Mouse (Mus musculus) forebrain, embryonic 15.5 days (tissue): ENCODE measurements around the gene Stk10. TPM values are rescaled to one million over a fixed set of nuclear protein-coding genes. Genes with fewer than 3 reads are reported as not detected.
A peak's percentile ranks its signal among the peaks of the same experiment; 100 is the strongest.

Experiments used
- ATAC-seq: fragments of 200-750 bp; cut with Nextera tagmentation; replicated peaks from 2 replicates; pipeline ENCODE4 v1.8.0; 2017; ENCODE audit warnings: mild to moderate bottlenecking, moderate TSS enrichment, moderate library complexity
- H3K27ac ChIP-seq: fragments of 300-500 bp; sonication (generic); replicated peaks from 2 replicates; pipeline ENCODE4 v1.5.1; 2015; ENCODE audit warnings: mild to moderate bottlenecking, inconsistent platforms
- H3K27me3 ChIP-seq: fragments of 300-500 bp; sonication (generic); 2 replicates; pipeline ENCODE4 v1.6.1; 2015; ENCODE audit warnings: inconsistent platforms
- H3K36me3 ChIP-seq: fragments of 300-500 bp; sonication (generic); 2 replicates; pipeline ENCODE4 v1.6.1; 2015; ENCODE audit warnings: mild to moderate bottlenecking, inconsistent platforms
- H3K4me1 ChIP-seq: fragments of 300-500 bp; sonication (generic); 2 replicates; pipeline ENCODE4 v1.6.1; 2015; ENCODE audit warnings: inconsistent platforms
- H3K4me2 ChIP-seq: fragments of 300-500 bp; sonication (generic); replicated peaks from 2 replicates; pipeline ENCODE4 v1.6.1; 2015; ENCODE audit warnings: mild to moderate bottlenecking, inconsistent platforms
- H3K4me3 ChIP-seq: fragments of 300-500 bp; sonication (generic); 2 replicates; pipeline ENCODE4 v1.5.1; 2015; ENCODE audit warnings: mild to moderate bottlenecking, inconsistent platforms
- H3K9ac ChIP-seq: fragments of 300-500 bp; sonication (generic); replicated peaks from 2 replicates; pipeline ENCODE4 v1.6.1; 2015; ENCODE audit warnings: mild to moderate bottlenecking, inconsistent platforms
- H3K9me3 ChIP-seq: fragments of 300-500 bp; sonication (generic); 2 replicates; pipeline ENCODE4 v1.6.1; 2016; ENCODE audit warnings: inconsistent platforms
- WGBS: fragments of 180-500 bp; shearing (Covaris S2); methylation state at CpG from one replicate; pipeline ENCODE4 v1.1.7; 2015; ENCODE audit warnings: mixed read lengths; 5-methylcytosine and 5-hydroxymethylcytosine counted together
- polyA plus RNA-seq: library from polyadenylated mRNA; unstranded; fragments of >200 nt; fragmentation: Nextera tagmentation; extraction: Ambion mirVana; gene quantifications from 2 replicates; pipeline ENCODE4 v1.2.1, GENCODE M21; 2015

Stk10 gene
- polyA plus RNA-seq, 1 experiment from 2014 or later = 2.1 TPM

DNA sequence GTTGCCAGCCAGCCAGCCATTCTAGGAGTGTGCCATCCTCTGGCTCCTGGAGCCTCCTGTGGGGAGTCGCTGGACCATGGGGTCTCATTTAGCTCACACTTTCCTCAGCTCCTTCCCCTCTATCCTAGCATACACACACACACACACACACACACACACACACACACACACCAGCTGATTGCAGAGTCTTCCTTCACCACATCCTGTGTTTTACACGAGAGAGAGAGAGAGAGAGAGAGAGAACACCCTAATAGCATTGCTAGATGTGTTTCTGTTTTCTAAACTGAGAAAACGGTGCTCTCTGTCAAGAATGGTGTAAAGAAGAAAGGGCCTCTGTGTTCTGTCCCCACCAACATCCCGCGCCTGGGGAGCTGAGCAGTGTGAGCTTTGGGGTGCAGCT lies 49.7 kb downstream of the Stk10 start:
- Histone ChIP-seq H3K4me3 (no peak overlapping the region), H3K36me3 (no peaks in the 10 kb centered on the region), H3K4me1 (no peaks in the 10 kb centered on the region), H3K4me2 (no peak overlapping the region), H3K27ac (no peak overlapping the region), H3K9ac (no peak overlapping the region), H3K9me3 (no peaks in the 10 kb centered on the region), H3K27me3 (no peaks in the 10 kb centered on the region)
- 67% methylated on average over 5 of the region's 5 CpGs for WGBS
- no peak for ATAC-seq

DNA sequence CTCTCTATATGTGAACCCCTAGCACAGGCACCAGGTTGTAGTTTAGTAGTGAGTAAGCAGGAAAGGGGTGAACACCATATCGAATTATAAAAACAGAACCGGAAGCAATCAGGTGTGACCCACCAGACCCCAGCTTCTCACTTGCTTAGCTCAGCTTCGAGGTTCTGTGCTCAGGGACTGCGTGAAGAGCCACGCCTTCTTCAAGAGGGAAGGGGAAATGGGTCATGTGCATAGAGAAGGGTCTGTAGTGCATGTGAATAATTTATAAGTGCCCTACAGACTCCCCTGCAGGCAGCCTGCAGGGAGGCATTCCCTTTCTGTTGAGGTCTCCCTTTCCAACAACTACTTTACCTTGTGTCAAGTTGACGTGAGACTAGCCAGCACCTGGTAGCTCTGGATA lies 52.9 kb downstream of the Stk10 start:
- Histone ChIP-seq H3K4me1 (no peaks in the 10 kb centered on the region), H3K27me3 (no peaks in the 10 kb centered on the region), H3K4me3 (no peak overlapping the region), H3K9ac (no peak overlapping the region), H3K36me3 (no peaks in the 10 kb centered on the region), H3K27ac (no peak overlapping the region), H3K4me2 (no peak overlapping the region), H3K9me3 (no peaks in the 10 kb centered on the region)
- WGBS = 77% methylated on average over 6 of the region's 6 CpGs
- ATAC-seq = no peak

DNA sequence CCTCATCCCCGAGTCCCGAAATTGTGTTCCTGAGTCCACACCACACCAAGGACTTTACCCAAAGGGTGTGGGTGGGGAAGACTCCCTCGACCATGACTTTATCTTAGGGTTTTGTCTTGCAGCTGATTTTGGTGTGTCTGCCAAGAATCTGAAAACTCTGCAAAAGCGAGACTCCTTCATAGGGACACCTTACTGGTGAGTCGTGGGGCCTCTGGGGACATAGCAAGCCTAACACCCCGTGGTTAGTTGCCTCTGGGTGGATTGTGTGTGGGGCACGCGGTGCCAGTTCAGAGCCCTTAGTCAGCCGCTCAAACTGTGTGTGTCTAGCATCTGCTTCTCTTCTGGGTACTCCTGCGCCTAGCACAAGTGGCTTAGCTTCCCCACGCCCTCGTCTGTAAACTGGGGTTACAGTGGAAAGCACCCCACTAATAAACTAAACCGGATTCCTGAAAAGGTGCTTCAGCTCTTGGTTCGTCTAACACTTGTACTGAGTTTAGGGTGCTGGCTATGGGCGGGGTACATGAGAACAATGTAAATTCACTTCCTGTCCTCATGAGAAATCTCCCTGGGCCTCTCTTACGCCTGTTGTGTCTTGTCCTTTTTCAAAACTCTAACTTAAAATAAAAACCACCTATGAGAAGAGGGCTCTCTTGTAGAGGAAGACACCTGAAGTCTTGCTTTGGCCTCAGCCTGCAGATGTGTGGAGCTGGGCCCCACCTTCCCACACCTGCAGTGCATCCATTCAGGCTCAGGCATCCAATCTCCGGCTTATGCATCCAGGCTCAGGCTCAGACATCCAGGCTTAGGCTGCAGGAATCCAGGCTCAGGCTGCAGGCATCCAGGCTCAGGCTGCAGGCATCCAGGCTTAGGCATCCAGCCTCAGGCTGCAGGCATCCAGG lies 54.3 kb downstream of the Stk10 start:
- Histone ChIP-seq H3K9ac (peak overlapping the region; percentile 36), H3K4me1 (peaks cover 14% of the 10 kb centered on the region), H3K27ac (no peak overlapping the region), H3K4me2 (no peak overlapping the region), H3K27me3 (no peaks in the 10 kb centered on the region), H3K4me3 (no peak overlapping the region), H3K9me3 (no peaks in the 10 kb centered on the region), H3K36me3 (no peaks in the 10 kb centered on the region)
- no peak for ATAC-seq
- WGBS = 71% methylated on average over 17 of the region's 17 CpGs

DNA sequence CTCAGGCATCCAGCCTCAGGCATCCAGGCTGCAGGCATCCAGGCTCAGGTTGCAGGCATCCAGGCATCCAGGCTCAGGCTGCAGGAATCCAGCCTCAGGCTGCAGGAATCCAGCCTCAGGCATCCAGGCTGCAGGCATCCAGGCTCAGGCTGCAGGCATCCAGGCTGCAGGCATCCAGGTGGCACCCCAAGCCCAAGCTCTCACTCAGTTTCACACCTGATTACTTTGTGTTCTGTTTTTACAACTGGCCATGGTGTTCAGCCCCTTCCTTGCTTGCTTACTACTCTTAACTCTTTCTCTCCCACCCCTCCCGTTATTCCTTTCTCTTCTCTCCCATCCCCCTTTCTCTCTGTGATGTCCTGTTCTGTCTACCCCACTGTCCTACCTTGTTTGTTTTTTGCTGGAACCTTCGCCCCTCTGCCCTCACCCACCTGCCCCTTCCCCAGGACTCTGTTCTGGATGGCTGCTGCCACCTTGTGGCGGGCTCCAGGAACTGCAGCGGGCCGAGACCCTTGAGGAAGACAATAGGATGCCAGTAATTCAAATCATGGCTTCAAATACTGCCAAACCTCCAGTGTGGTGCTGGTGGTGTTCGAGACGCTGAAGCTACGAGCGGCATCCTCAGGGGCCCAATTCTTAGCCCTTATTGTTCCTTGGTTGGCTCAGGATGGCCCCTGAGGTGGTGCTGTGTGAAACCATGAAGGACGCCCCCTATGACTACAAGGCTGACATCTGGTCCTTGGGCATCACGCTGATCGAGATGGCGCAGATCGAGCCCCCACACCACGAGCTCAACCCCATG lies 55.2 kb downstream of the Stk10 start:
- no peaks in the 10 kb centered on the region for H3K27me3 ChIP-seq
- peaks cover 15% of the 10 kb centered on the region for H3K4me1 ChIP-seq
- H3K4me2 ChIP-seq = no peak overlapping the region
- H3K27ac ChIP-seq = no peak overlapping the region
- peak; percentile 46 for ATAC-seq
- WGBS = 35% methylated on average over 15 of the region's 15 CpGs
- H3K36me3 ChIP-seq = no peaks in the 10 kb centered on the region
- peak overlapping the region; percentile 36 for H3K9ac ChIP-seq
- H3K9me3 ChIP-seq = no peaks in the 10 kb centered on the region
- H3K4me3 ChIP-seq = no peak overlapping the region

DNA sequence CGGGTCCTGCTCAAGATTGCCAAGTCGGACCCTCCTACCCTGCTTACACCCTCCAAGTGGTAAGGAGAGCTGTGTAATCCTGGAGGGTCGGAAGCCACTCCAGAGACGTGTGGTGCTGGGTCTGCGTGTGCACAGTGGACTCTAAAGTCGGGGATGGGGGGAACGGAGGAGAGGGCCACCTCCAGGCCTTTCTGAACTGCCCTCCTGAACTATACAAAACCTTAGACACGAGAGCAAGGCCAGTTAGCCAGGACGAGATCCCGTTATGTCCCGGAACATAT lies 55.7 kb downstream of the Stk10 start:
- H3K4me3 ChIP-seq = no peak overlapping the region
- H3K4me2 ChIP-seq = no peak overlapping the region
- no peaks in the 10 kb centered on the region for H3K36me3 ChIP-seq
- no peak overlapping the region for H3K9ac ChIP-seq
- H3K27ac ChIP-seq = no peak overlapping the region
- peaks cover 15% of the 10 kb centered on the region for H3K4me1 ChIP-seq
- ATAC-seq = peak; percentile 58
- 79% methylated on average over 11 of the region's 11 CpGs for WGBS
- no peaks in the 10 kb centered on the region for H3K27me3 ChIP-seq
- no peaks in the 10 kb centered on the region for H3K9me3 ChIP-seq

DNA sequence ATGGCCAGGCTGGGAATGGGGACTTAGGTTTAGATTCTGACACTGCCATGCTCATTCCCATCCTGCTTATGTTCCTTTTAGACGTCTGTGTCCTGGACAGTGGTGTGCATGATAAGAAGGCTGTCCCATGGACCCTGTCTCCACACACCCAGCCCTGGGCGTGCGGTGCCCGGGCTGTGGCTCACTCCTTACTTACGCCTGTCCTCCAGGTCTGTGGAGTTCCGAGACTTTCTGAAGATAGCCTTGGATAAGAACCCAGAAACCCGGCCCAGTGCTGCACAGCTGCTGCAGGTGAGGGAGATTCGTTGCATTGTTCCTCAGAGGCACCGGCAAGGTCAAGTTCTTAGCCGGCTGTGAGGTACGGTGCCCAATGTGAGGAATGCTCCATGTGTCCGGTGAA lies 56.1 kb downstream of the Stk10 start:
- H3K4me1 ChIP-seq = peaks cover 15% of the 10 kb centered on the region
- H3K27ac ChIP-seq = no peak overlapping the region
- no peaks in the 10 kb centered on the region for H3K36me3 ChIP-seq
- no peak overlapping the region for H3K9ac ChIP-seq
- no peak for ATAC-seq
- WGBS = 93% methylated on average over 12 of the region's 12 CpGs
- H3K9me3 ChIP-seq = no peaks in the 10 kb centered on the region
- no peak overlapping the region for H3K4me3 ChIP-seq
- H3K27me3 ChIP-seq = no peaks in the 10 kb centered on the region
- no peak overlapping the region for H3K4me2 ChIP-seq

DNA sequence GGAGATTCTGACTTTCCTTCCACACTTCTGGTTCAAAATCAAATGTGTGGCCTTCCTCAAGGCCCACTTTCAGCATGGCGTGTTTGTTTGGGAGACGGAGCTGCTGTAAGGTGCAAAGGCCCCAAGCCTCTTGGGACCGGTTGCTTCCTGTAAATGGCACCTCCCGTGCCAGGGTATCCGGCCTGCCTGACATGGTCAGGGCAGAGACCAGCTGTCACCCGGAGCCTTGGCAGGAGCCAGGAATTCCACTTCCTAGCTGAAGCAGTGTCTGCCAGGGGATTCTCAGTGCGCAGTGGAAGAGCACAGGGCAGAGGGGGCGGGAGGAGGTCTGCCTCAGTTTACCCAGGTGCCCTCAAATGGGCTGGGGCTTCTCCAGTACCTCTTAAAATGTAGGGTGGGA lies 56.7 kb downstream of the Stk10 start:
- no peak overlapping the region for H3K27ac ChIP-seq
- no peak for ATAC-seq
- H3K4me3 ChIP-seq = no peak overlapping the region
- H3K9me3 ChIP-seq = no peaks in the 10 kb centered on the region
- no peak overlapping the region for H3K4me2 ChIP-seq
- no peak overlapping the region for H3K9ac ChIP-seq
- H3K36me3 ChIP-seq = no peaks in the 10 kb centered on the region
- 87% methylated on average over 8 of the region's 8 CpGs for WGBS
- no peaks in the 10 kb centered on the region for H3K27me3 ChIP-seq
- peaks cover 15% of the 10 kb centered on the region for H3K4me1 ChIP-seq

DNA sequence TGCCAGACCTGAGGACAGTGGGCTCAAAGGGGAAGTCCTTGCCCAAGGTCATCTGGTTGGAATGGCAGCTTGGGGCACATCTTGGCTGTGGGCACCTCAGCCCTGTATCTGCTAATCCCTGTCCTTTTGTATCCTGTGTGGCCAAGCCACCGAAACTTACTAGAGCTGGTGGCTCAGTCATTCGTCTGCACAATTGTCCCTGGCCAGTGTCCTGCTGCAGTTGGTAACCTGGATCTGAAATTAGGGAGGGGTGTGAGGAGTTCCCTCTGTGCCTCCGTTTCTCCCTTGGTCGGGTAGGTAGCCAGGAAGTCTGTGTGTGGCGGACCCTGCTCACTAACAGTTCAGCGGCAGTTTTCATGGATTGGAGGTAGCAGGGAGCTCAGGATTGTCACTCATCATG lies 57.1 kb downstream of the Stk10 start:
- WGBS = 82% methylated on average over 6 of the region's 6 CpGs
- H3K27ac ChIP-seq = no peak overlapping the region

DNA sequence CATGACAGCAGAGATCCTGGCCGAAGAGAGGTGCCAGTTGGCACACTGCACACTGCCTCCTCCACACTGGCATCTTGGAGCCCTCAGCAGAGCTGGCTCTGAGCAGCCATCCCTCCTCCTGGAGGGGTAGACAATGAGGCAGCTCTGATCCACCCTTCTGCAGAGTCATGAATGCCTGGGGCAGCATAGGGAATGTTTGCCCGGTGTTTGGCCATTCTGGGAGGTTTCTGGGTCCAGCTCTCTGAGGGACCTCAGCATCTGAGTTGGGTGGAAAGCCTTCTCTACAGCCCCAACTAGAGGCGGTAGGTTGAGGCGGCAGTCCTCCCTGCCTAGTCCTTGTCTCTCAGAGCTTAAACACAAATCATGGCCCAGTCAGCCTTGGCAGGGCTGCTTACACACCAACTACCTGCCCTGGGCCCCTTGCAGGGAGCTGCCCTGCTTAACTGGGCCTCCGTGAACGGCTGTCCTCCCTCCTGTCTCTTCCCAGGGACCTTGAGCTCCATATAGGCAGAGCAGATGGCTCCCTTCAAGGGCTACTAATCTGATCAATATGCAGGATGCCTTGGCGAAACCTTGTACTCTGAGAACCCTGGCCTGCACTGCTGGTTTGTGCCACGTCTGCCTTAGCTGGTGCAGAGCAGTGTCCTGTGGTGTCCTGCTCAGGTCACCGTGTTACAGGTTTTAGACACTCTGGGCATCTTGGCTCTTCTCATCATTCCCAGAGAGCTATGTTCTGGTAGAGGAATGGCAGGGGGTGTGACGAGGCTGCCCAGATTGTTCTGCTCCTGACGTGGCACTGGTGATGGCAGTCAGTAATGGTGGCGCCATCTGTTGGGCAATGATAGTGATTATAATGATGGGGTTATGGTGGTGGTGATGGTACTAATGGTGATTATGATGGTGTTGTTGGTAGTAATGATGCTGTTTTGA lies 59.1 kb downstream of the Stk10 start:
- no peak overlapping the region for H3K4me2 ChIP-seq
- WGBS = 53% methylated on average over 12 of the region's 12 CpGs
- H3K9ac ChIP-seq = no peak overlapping the region
- H3K27me3 ChIP-seq = no peaks in the 10 kb centered on the region
- peak overlapping the region; percentile 78 for H3K27ac ChIP-seq
- H3K9me3 ChIP-seq = no peaks in the 10 kb centered on the region
- H3K4me1 ChIP-seq = peaks cover 15% of the 10 kb centered on the region
- ATAC-seq = peak; percentile 73
- H3K36me3 ChIP-seq = no peaks in the 10 kb centered on the region
- no peak overlapping the region for H3K4me3 ChIP-seq

More for the DNA sequence above, 57.1 kb downstream of the Stk10 start:
- Histone ChIP-seq H3K9ac (no peak overlapping the region), H3K9me3 (no peaks in the 10 kb centered on the region), H3K4me3 (no peak overlapping the region), H3K4me2 (no peak overlapping the region), H3K36me3 (no peaks in the 10 kb centered on the region), H3K4me1 (peaks cover 15% of the 10 kb centered on the region), H3K27me3 (no peaks in the 10 kb centered on the region)
- no peak for ATAC-seq

DNA sequence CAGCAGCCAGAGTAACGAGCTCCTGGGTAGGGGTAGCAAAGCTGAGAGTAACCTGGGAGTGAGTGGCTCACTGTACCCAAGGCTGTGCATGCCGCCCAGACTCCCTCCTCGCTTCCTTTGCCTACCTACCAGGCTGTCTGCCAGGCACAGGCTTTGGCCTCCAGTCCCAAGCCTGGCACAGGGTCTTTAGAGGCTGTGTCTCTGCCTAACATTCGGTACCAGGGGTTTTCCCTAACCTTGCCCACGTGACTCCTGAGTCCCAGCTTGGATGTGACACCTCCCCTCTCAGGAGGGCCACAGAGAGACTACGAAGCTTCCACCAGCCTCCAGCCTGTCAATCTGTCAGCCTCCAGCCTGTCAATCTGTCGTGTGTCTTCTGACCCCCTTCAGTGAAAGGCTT lies 60.0 kb downstream of the Stk10 start:
- Histone ChIP-seq H3K4me1 (peaks cover 15% of the 10 kb centered on the region), H3K4me3 (no peak overlapping the region), H3K27me3 (no peaks in the 10 kb centered on the region), H3K36me3 (no peaks in the 10 kb centered on the region), H3K9me3 (no peaks in the 10 kb centered on the region), H3K9ac (no peak overlapping the region), H3K27ac (no peak overlapping the region), H3K4me2 (no peak overlapping the region)
- WGBS = 81% methylated on average over 7 of the region's 7 CpGs
- ATAC-seq = no peak

DNA sequence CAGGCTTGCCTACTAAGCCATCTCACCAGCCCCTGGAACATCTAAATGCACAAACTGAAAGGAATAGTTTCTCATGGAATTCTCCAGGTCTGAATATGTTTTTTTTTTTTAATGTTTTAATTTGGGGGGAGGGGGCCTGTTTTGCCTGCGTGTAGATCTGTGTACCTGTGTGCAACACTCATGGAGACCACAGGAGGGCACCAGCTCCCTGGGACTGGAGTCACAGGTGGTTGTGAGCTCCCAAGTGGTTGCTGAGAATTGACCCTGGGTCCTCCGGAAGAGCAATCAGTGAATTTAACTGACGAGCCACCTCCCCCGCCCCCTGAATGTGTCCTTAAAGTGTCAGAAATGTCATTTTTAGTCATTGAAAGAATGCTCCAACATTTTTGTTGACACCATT lies 61.0 kb downstream of the Stk10 start:
- no peak for ATAC-seq
- peaks cover 15% of the 10 kb centered on the region for H3K4me1 ChIP-seq
- no peak overlapping the region for H3K27ac ChIP-seq
- no peak overlapping the region for H3K9ac ChIP-seq
- H3K27me3 ChIP-seq = no peaks in the 10 kb centered on the region
- H3K9me3 ChIP-seq = no peaks in the 10 kb centered on the region
- no peak overlapping the region for H3K4me2 ChIP-seq
- H3K36me3 ChIP-seq = no peaks in the 10 kb centered on the region
- WGBS = 95% methylated on average over 4 of the region's 4 CpGs
- H3K4me3 ChIP-seq = no peak overlapping the region

DNA sequence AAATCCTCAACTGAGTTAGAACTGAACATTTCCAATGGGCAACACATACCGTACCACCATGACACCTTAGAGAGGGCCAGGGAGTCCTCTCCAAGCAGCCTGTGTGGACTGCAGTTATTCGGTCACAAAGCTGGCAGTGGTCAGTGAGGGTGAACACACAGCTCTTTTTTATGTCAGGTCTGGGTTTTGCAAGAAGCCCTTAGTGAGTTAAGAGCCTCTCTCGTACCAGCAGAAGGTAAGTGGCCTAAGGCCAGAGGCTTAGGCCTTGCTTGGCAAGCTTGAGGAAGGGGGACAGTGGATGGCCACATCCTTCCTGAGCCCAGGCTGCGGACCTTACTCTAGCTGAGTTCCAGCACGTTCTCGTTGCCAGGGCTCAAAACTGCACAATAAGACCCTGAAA lies 67.3 kb downstream of the Stk10 start:
- Histone ChIP-seq H3K27ac (no peak overlapping the region), H3K9me3 (no peaks in the 10 kb centered on the region), H3K27me3 (no peaks in the 10 kb centered on the region), H3K36me3 (no peaks in the 10 kb centered on the region), H3K4me1 (peaks cover 10% of the 10 kb centered on the region), H3K9ac (no peak overlapping the region), H3K4me2 (no peak overlapping the region), H3K4me3 (no peak overlapping the region)
- 91% methylated on average over 6 of the region's 6 CpGs for WGBS
- no peak for ATAC-seq
